Mouse (Mus musculus): ENCODE results near the gene F10.
"Not testable (repeated sequence)": the region's sequence is repeated elsewhere in the genome, so short reads cannot be mapped to it uniquely, and the experiment has no call there.

GRCm38 (mm10) chr8:13075579-13075978 is 38.5 kb downstream of the F10 start:
- TF ChIP-seq EP300 (optimal IDR thresholded peaks at IDR 0.05); CTCF (IDR thresholded peaks at IDR 0.05; ENCODE audit: low read depth): not testable (repeated sequence)

Measured in stomach, postnatal 0 days (tissue).